Mouse (Mus musculus) forebrain, embryonic 13.5 days (tissue): ENCODE data around the gene Prpf4b. TPM values are rescaled to one million over a fixed set of nuclear protein-coding genes. Genes with fewer than 3 reads are reported as not detected.
A peak's percentile ranks its signal among the peaks of the same experiment; 100 is the strongest.
"Not testable (repeated sequence)": the region's sequence is repeated elsewhere in the genome, so short reads cannot be mapped to it uniquely, and the experiment has no call there.

Source experiments
- ATAC-seq: fragments of 200-750 bp; cut with Nextera tagmentation; 2 replicates; pipeline ENCODE4 v1.8.0; 2017
- H3K27ac ChIP-seq: fragments of 300-500 bp; sonication (generic); 2 replicates; pipeline ENCODE4 v1.5.1; 2015; ENCODE audit warnings: inconsistent platforms, mild to moderate bottlenecking, moderate library complexity
- H3K27me3 ChIP-seq: fragments of 300-500 bp; sonication (generic); 2 replicates; pipeline ENCODE4 v1.6.1; 2015; ENCODE audit warnings: mild to moderate bottlenecking, inconsistent platforms
- H3K36me3 ChIP-seq: fragments of 300-500 bp; sonication (generic); 2 replicates; pipeline ENCODE4 v1.6.1; 2015; ENCODE audit warnings: mild to moderate bottlenecking, inconsistent platforms; ENCODE audit not compliant: poor library complexity, severe bottlenecking
- H3K4me1 ChIP-seq: fragments of 300-500 bp; sonication (generic); 2 replicates; pipeline ENCODE4 v1.6.1; 2015; ENCODE audit warnings: inconsistent platforms
- H3K4me2 ChIP-seq: fragments of 300-500 bp; sonication (generic); 2 replicates; pipeline ENCODE4 v1.6.1; 2015; ENCODE audit warnings: inconsistent platforms, mild to moderate bottlenecking, moderate library complexity
- H3K4me3 ChIP-seq: fragments of 300-500 bp; sonication (generic); 2 replicates; pipeline ENCODE4 v1.5.1; 2015; ENCODE audit warnings: mild to moderate bottlenecking, inconsistent platforms
- H3K9ac ChIP-seq: fragments of 300-500 bp; sonication (generic); 2 replicates; pipeline ENCODE4 v1.6.1; 2015; ENCODE audit warnings: mild to moderate bottlenecking, inconsistent platforms
- H3K9me3 ChIP-seq: fragments of 300-500 bp; sonication (generic); replicated peaks from 2 replicates; pipeline ENCODE4 v1.6.1; 2016; ENCODE audit warnings: inconsistent platforms
- WGBS: fragments of 180-500 bp; shearing (Covaris S2); methylation state at CpG from one replicate; pipeline ENCODE4 v1.1.7; 2015; 5-methylcytosine and 5-hydroxymethylcytosine counted together
- polyA plus RNA-seq: library from polyadenylated mRNA; unstranded; fragments of >200 nt; fragmentation: Nextera tagmentation; extraction: Ambion mirVana; gene quantifications from 2 replicates; pipeline ENCODE4 v1.2.1, GENCODE M21; 2015

Prpf4b gene
- polyA plus RNA-seq, 1 experiment from 2014 or later = 89.6 TPM

- no peaks in the 10 kb centered on the region for H3K9me3 ChIP-seq
- no peaks in the 10 kb centered on the region for H3K36me3 ChIP-seq
- peak overlapping the region; percentile 71 for H3K9ac ChIP-seq
- H3K27ac ChIP-seq = peak overlapping the region; percentile 96
- peaks cover 22% of the 10 kb centered on the region for H3K4me1 ChIP-seq
- H3K4me3 ChIP-seq = peak overlapping the region; percentile 85
- 2% methylated on average over 45 of the region's 45 CpGs for WGBS
- ATAC-seq = peak; percentile 91
- no peaks in the 10 kb centered on the region for H3K27me3 ChIP-seq
- H3K4me2 ChIP-seq = peak overlapping the region; percentile 66
Observed at GRCm38 (mm10) chr13:34873801-34874681, 1.1 kb upstream of the Prpf4b start.

- peak overlapping the region; percentile 94; the same call in 1 of the 2 replicates for H3K9ac ChIP-seq
- not testable (repeated sequence) for ATAC-seq, H3K36me3 ChIP-seq, H3K9me3 ChIP-seq, H3K27me3 ChIP-seq
- H3K4me1 ChIP-seq = peaks cover 22% of the 10 kb centered on the region
- 20% methylated on average over 13 of the region's 13 CpGs for WGBS
- H3K4me3 ChIP-seq = peak overlapping the region; percentile 85
- peak overlapping the region; percentile 66 for H3K4me2 ChIP-seq
- H3K27ac ChIP-seq = peak overlapping the region; percentile 96
Observed at GRCm38 (mm10) chr13:34874736-34875135, 366 bp upstream of the Prpf4b start.

GRCm38 (mm10) chr13:34875741-34876445, 791 bp downstream of the Prpf4b start:
- H3K4me2 ChIP-seq = peak overlapping the region; percentile 66
- peaks cover 22% of the 10 kb centered on the region for H3K4me1 ChIP-seq
- H3K36me3 ChIP-seq = no peaks in the 10 kb centered on the region
- peak overlapping the region; percentile 85 for H3K4me3 ChIP-seq
- H3K9me3 ChIP-seq = no peaks in the 10 kb centered on the region
- peak; percentile 30 for ATAC-seq
- under 1% methylated on average over 45 of the region's 50 CpGs for WGBS
- peak overlapping the region; percentile 96 for H3K27ac ChIP-seq
- no peaks in the 10 kb centered on the region for H3K27me3 ChIP-seq
- peak overlapping the region; percentile 94 for H3K9ac ChIP-seq

GRCm38 (mm10) chr13:34876481-34876880, 1.4 kb downstream of the Prpf4b start:
- Histone ChIP-seq H3K27ac (no peak overlapping the region), H3K4me1 (peaks cover 22% of the 10 kb centered on the region), H3K4me2 (peak overlapping the region; percentile 66), H3K27me3 (no peaks in the 10 kb centered on the region), H3K9me3 (no peaks in the 10 kb centered on the region), H3K4me3 (peak overlapping the region; percentile 85), H3K9ac (peak overlapping the region; percentile 94), H3K36me3 (0 out of 2 replicates have a peak, but pooled peaks cover 3% of the 10 kb centered on the region)
- ATAC-seq = no peak
- WGBS = 9% methylated on average over 3 of the region's 3 CpGs

- no peak for ATAC-seq
- WGBS = 58% methylated on average over 1 of the region's 1 CpGs
- H3K9ac ChIP-seq = no peak overlapping the region
- H3K36me3 ChIP-seq = peaks cover 91% of the 10 kb centered on the region
- H3K4me2 ChIP-seq = no peak overlapping the region
- no peak overlapping the region for H3K27ac ChIP-seq
- no peaks in the 10 kb centered on the region for H3K9me3 ChIP-seq
- no peaks in the 10 kb centered on the region for H3K27me3 ChIP-seq
- no peak overlapping the region for H3K4me3 ChIP-seq
- no peaks in the 10 kb centered on the region for H3K4me1 ChIP-seq
Observed at GRCm38 (mm10) chr13:34892871-34893270, 17.8 kb downstream of the Prpf4b start.

GRCm38 (mm10) chr13:34914614-34915013, 39.5 kb downstream of the Prpf4b start:
- H3K27ac ChIP-seq = no peak overlapping the region
- no peak overlapping the region for H3K9ac ChIP-seq
- H3K4me3 ChIP-seq = no peak overlapping the region
- 87% methylated on average over 9 of the region's 9 CpGs for WGBS
- ATAC-seq = no peak
- no peaks in the 10 kb centered on the region for H3K36me3 ChIP-seq
- H3K4me2 ChIP-seq = no peak overlapping the region
- H3K27me3 ChIP-seq = no peaks in the 10 kb centered on the region
- no peaks in the 10 kb centered on the region for H3K9me3 ChIP-seq
- H3K4me1 ChIP-seq = 0 out of 2 replicates have a peak, but pooled peaks cover 4% of the 10 kb centered on the region

- no peaks in the 10 kb centered on the region for H3K9me3 ChIP-seq
- ATAC-seq = peak; percentile 30; the same call in 1 of the 2 replicates
- no peak overlapping the region for H3K27ac ChIP-seq
- H3K27me3 ChIP-seq = no peaks in the 10 kb centered on the region
- H3K36me3 ChIP-seq = no peaks in the 10 kb centered on the region
- 41% methylated on average over 37 of the region's 37 CpGs for WGBS
- no peak overlapping the region for H3K9ac ChIP-seq
- peak overlapping the region; percentile 16; the same call in 1 of the 2 replicates for H3K4me3 ChIP-seq
- H3K4me1 ChIP-seq = 0 out of 2 replicates have a peak, but pooled peaks cover 4% of the 10 kb centered on the region
- peak overlapping the region; percentile 48 for H3K4me2 ChIP-seq
Observed at GRCm38 (mm10) chr13:34916520-34917167, 41.5 kb downstream of the Prpf4b start.

- no peak for ATAC-seq
- no peak within 1 kb of the TSS for H3K4me2 ChIP-seq
Observed at GRCm38 (mm10) chr13:34924210-34924609, 49.1 kb downstream of the Prpf4b start, which contains the start of the genes Fam217a and 4933417A18Rik. Fam217a (minus strand) TSS chr13:34924310. 4933417A18Rik (plus strand) TSS chr13:34924409.

GRCm38 (mm10) chr13:34934931-34935644, 60.0 kb downstream of the Prpf4b start:
- H3K27ac ChIP-seq = no peak overlapping the region
- 73% methylated on average over 10 of the region's 10 CpGs for WGBS

More at GRCm38 (mm10) chr13:34924210-34924609, 49.1 kb downstream of the Prpf4b start, which contains the start of the genes Fam217a and 4933417A18Rik:
- Histone ChIP-seq H3K4me3 (no peak within 1 kb of the TSS), H3K9me3 (no peaks in the 10 kb centered on the region), H3K4me1 (no peaks in the 10 kb centered on the region), H3K36me3 (no peaks in the 10 kb centered on the region), H3K27ac (no peak within 1 kb of the TSS), H3K27me3 (no peaks in the 10 kb centered on the region), H3K9ac (no peak within 1 kb of the TSS)
- WGBS = 84% methylated on average over 4 of the region's 4 CpGs

GRCm38 (mm10) chr13:34942370-34942769, 67.3 kb downstream of the Prpf4b start:
- Histone ChIP-seq H3K4me2 (no peak overlapping the region), H3K9me3 (no peaks in the 10 kb centered on the region), H3K4me3 (no peak overlapping the region), H3K4me1 (no peaks in the 10 kb centered on the region), H3K9ac (no peak overlapping the region), H3K36me3 (no peaks in the 10 kb centered on the region), H3K27me3 (no peaks in the 10 kb centered on the region), H3K27ac (no peak overlapping the region)
- no peak for ATAC-seq

More at GRCm38 (mm10) chr13:34934931-34935644, 60.0 kb downstream of the Prpf4b start:
- no peak overlapping the region for H3K4me3 ChIP-seq
- H3K4me1 ChIP-seq = no peaks in the 10 kb centered on the region
- no peaks in the 10 kb centered on the region for H3K27me3 ChIP-seq
- H3K9me3 ChIP-seq = no peaks in the 10 kb centered on the region
- ATAC-seq = peak; percentile 68; the same call in 1 of the 2 replicates
- H3K4me2 ChIP-seq = no peak overlapping the region
- H3K9ac ChIP-seq = no peak overlapping the region
- H3K36me3 ChIP-seq = no peaks in the 10 kb centered on the region

- WGBS = 92% methylated on average over 2 of the region's 2 CpGs
- not testable (repeated sequence) for H3K36me3 ChIP-seq
Observed at GRCm38 (mm10) chr13:34951437-34951836, 76.3 kb downstream of the Prpf4b start.

More at GRCm38 (mm10) chr13:34951437-34951836, 76.3 kb downstream of the Prpf4b start:
- H3K9ac ChIP-seq, H3K27ac ChIP-seq, H3K4me2 ChIP-seq, H3K4me1 ChIP-seq, H3K27me3 ChIP-seq, H3K4me3 ChIP-seq, H3K9me3 ChIP-seq, ATAC-seq: not testable (repeated sequence)
